Mouse (Mus musculus): ENCODE measurements around the gene Igf2bp2.

The Igf2bp2 gene

DNA sequence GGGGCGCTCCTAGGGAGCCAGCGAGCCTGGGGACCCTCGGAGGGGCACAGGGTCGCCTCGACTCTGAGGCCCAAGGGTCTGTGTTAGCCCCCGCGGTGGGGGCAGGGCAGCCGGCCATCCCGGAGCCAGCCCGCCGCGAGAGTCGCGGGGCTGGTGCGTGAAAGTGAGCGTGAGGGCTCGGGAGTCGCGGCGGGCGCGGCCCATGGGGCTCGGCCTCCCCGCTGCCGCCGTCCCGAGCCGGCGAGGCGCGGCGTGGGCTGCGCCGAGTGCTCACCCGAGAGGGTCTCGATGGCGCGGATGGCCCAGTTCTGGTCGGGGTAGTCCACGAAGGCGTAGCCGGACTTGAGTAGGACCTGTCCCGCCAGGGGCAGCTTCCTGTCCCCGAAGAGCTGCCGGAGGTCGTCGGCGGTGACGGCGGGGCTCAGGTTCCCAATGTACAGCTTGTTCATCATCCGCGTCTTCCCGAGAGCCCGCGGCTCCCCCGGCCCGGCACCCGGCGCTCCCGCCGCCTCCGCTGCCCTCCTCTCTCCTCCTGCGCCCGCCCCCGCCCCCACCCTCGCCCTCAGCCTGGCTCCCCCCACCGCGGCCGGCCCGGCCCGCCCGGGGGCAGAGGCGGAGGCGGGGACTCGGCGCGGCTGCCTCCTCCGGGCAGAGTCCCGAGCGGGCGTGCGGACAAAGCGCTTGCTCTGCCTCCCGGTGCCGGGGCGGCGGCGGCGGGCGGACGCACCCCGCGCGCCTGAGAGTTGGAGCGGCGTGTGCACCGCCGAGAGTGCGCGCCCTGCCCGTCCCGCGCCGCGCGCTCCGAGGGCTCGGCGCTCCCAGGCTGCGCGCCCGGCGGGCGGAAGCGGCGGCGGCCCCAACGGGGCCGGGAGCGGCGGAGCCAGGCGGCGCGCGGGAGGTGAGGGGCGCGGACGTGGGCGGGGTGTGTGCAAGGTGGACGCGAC, at the start of gene Igf2bp2:
Gene Igf2bp2 (minus strand): TSS at position 788 of the 944 bp plus-strand sequence.
- no peak for DNase-seq

DNA sequence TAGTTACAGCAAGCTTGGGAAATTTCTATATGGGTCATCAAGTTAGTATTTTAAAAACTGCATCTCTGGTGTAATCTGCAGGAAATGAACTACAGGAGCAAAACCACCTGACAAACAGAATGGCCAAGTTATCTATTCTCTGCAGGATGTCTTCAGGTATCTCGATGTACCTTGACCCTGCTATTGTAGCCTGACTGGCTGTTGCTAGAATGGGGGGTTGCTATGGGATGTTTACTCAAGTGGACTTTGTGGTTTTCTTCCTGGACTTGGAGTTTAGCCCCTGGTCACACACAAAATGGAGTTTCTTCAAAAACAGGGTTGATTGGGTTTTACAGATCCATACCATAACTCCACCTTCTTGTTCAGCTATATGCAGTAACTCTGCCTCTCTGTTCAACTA, 40.4 kb upstream of the Igf2bp2 start:
- no peak for DNase-seq

DNA sequence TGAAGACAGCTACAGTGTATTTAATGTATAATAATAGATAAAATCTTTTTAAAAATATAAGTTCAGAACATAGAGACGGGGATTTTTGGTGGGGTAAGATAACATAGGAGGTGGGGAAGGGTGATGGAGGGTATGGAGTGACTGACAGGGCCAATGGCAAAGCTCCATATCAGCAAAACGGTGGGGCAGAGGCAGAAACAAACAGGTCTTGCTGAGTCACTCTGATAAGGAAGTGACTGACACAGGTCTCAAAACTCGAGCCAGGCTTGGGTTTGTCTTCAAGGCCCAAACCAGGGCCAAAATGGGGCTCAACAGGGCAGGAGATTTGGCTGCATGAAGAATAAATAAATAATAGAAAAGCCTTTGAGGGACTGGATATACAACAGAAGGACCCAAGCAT, 38.8 kb upstream of the Igf2bp2 start:
- DNase-seq: no peak

GRCm38 (mm10) chr16:22200476-22200875, 37.4 kb upstream of the Igf2bp2 start:
- DNase-seq: no peak

DNA sequence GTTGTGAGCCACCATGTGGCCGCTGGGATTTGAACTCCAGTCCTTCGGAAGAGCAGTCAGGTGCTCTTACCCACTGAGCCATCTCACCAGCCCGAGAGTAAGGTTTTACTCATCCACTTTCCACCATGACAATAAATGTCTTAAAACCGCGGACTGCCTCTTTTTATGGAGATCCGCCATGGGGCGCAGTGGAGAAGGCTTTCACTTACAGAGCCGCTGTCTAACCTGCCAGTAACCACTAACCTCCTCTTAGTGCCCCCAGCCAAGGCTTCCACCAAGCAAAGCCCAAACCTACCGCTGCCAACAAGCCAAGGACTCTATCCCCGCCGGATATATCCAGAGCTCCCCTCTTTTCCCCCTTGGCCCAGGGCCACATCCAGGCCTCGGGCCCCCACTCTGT, 24.3 kb upstream of the Igf2bp2 start:
- DNase-seq: no peak

DNA sequence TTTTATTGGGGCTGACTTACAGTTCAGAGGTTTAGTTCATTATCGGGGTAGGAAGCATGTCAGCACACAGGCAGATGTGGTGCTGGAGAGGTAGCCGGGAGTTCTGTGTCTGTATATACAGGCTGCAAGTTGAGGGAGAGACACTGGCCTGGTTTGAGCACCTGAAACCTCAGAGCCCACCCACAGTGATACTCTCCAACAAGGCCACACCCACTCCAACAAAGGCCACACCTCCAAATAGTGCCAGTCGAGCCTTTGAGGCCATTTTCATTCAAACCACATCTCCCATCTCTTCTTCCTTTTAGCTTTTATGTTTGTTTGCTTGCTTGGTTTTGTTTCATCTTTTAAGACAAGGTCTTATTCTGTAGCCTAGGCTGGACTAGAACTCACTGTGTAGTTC, 22.3 kb upstream of the Igf2bp2 start:
- DNase-seq: no peak

- no peak for DNase-seq
Observed at GRCm38 (mm10) chr16:22184113-22184512, 21.0 kb upstream of the Igf2bp2 start.

- DNase-seq: no peak
Observed at GRCm38 (mm10) chr16:22182286-22182685, 19.2 kb upstream of the Igf2bp2 start.

DNA sequence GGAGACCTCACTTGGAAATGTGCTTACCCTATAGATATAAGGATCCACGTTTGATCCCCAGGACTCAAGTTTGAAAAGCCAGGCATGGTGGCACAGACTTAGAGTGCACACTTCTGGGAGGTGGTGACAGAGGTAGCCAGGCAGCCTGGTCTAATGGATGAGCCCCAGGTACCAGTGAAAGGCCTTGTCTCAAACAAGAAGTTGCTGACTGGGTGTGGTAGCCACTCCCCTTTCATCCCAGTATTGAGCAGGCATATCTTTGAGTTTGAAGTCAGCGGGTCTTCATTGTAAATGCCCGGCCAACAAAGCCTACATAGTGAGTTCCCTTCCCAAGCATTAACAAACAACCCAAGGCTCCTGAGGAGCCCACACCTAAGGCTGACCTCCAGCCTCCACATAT, 15.7 kb upstream of the Igf2bp2 start:
- no peak for DNase-seq

DNA sequence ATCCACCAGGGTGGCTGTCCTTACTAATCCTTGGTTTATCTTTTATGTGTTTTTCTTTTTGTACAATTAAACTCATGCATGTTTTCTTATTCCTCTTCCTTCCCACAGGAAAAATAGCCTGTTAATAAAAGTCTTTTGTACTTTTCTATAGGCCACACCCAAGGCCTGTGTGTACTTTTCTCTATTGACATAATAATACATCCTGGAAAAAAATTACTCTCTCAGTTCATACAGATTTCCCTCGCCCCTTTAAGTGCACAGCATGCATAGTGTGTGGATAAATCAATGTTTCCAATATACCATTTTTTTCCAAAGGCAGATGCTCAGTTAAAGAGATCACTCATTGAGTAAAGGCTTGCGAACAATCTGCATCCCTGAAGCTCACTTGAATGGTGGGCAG, 14.9 kb upstream of the Igf2bp2 start:
- no peak for DNase-seq

DNA sequence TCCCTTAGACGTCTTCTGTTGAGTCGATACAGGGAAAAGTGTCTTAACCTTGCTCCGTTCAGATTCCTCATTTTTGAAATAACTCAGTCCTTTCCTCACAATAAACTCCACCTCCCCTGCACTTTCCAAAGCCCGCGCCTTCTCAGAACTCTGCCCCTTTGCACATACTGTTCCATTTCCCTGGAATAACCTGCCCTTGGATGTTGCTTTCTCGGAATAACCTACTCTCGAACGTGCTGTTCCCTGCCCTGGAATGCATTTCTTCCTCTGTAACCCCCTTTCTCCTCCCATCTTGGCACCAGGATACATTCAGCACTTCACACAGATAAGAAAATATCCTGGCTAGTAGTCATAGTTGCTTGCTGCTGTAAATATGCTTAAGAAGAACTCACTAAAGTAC, 5.6 kb upstream of the Igf2bp2 start:
- DNase-seq: no peak

DNA sequence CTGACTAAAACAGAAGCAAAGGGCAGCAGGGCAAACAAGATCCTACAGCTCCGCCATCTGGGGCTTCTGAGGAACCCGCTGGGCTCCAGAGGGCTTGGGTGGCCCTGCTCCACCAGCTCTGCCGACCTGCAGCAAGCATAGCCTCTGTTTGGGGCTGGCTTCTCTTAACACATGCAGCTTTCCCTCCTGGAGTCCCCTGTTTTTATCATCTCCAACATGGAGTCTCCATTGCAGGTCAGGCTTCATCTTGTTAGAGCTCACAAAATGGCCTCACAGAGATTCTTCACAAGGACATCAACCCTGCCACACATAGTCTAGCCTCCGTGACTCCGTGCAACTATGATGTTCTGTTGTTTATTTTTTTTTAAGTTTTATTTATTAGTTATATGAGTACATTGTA, 2.5 kb upstream of the Igf2bp2 start:
- no peak for DNase-seq

GRCm38 (mm10) chr16:22164446-22164845, 1.3 kb upstream of the Igf2bp2 start:
- DNase-seq: no peak

DNA sequence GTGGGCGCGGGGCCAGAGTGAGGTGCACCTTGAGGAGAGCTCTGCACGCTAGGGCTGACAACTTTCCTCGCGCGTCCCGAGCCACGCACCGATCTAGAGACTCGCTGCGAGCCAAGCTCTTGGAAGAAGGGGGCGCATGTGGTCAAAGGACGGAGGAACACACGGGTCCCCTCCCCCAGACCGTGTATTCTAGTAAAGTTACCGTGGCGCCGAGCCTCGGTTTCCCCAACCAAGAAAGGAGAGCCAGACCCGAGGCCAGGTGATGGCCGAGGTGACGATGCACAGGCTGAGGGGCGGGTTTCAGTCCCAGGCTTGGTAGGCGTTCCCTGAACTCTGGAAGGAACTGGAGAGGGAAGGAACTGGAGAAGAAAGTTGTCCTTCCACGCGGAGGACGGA, 355 bp upstream of the Igf2bp2 start:
- DNase-seq: no peak

- DNase-seq: no peak
Observed at GRCm38 (mm10) chr16:22162066-22162511, 1.0 kb downstream of the Igf2bp2 start.

DNA sequence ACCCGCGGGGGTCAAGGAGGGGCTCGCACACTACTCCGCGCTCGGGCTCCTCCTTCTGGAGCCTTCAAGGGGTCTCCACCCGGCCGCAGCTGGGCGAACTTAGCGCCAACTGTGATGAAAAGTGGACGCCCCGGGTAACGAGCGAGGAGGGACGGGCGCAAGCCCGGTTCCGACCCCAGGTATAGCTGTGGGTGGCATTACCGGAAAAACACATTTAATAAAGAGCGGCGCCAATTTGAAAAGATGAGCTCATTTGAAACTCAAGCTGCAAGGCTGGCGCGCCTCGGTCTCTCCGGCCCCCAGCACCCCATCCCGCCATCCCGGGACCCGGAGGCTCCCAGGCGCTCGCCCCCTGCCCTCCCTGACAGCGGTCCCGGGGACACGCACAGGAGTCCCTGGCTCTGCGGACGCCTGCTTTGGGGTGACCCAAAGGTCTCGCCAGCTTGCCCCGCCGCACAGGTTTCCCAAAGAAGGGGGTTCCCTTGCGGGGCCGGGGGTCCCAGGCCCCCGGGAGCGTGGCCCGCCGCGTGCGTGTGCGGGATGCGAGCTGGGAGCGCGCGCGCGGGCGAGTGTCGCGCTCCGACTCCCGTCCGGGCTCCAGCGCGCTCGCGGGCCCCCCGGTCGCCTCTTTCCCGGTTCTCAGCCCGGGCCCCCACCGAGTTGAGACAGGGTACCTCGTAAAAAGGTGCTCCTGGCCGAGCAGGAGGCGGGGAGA, 1.6 kb downstream of the Igf2bp2 start:
- no peak for DNase-seq

DNA sequence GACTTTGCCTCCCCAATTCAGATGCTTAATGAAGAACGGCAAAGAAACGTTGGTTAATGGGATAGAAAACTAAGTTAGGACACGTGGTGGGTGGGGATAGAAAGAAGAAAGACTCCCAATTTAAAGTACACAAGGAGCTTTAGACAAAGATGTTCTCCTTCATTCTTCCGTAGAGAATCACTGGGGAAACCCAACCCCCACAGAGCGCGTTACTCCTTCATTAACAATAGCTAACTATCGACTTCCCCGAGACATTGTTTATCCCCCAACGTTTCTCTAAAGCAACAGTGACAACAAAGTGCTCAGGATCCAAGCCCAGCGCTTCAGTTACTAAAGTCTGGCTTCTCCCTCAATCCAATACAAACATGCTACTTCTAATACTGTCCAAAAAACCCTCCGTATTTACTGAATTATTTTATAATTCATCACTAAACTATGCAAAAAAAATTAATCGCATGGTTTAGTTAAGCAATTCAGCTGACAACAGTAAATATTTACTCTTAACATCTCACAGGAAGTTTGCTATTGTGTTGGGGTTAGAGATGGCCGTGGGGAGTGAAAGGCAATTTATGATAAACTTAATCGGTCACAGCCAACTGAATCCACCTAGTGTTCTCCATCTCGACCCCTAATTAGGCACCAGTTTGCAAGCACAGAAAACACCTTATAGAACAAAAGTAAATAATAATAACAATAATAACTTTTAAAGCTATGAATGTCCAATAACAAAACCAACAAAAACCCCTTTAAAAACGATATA, 2.5 kb downstream of the Igf2bp2 start:
- DNase-seq: no peak

DNA sequence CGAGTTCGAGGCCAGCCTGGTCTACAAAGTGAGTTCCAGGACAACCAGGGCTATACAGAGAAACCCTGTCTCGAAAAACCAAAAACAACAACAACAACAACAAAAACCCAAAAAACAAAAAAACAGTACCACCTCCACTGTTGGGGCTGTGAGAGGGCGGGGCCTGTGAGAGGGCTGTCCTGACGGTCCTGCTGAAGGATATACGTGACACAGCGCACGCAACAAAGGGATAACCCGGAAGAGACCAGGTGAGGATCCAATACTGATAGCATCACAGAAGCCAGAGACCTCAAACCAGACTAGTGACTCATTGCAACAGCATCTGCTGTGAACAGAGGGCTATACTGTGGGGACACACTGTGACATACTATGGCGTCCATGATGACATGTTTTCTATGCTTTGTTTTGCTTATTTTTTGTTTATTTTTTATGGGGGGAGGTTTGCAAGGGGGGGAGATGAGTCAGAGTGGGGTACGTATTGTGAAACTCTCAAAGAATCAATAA, 10.1 kb downstream of the Igf2bp2 start:
- no peak for DNase-seq

- DNase-seq: no peak
Observed at GRCm38 (mm10) chr16:22151706-22152315, 11.3 kb downstream of the Igf2bp2 start.

GRCm38 (mm10) chr16:22150421-22150820, 12.7 kb downstream of the Igf2bp2 start:
- no peak for DNase-seq

- DNase-seq: no peak
Observed at GRCm38 (mm10) chr16:22149659-22150345, 13.3 kb downstream of the Igf2bp2 start.

GRCm38 (mm10) chr16:22149076-22149475, 14.0 kb downstream of the Igf2bp2 start:
- no peak for DNase-seq
